ENCODE assay signal across 8 mouse cellular contexts in genomic region chr3:131364632-131365446, GRCm38 (mm10).
A peak's percentile ranks its signal among the peaks of the same experiment; 100 is the strongest.
DNase-seq lines count a peak whose midpoint lies in the region; ATAC-seq and TF ChIP-seq lines count a peak whose summit lies in the region.

No protein-coding gene starts in this region.

- ATAC-seq in heart, embryonic 16.5 days (replicated peaks; ENCODE audit: extremely low read depth, insufficient read depth, low FRiP score): no peak
- peak; percentile 69; the same call in 1 of the 2 replicates for ATAC-seq in midbrain, postnatal 0 days (ENCODE audit: low FRiP score)

- TF ChIP-seq CTCF in midbrain, postnatal 0 days (IDR thresholded peaks at IDR 0.05): no peak

- no peak overlapping the region for H3K9ac ChIP-seq in heart, embryonic 16.5 days (ENCODE audit: low read length)
- no peak overlapping the region for H3K9ac ChIP-seq in midbrain, postnatal 0 days (replicated peaks; ENCODE audit: low read length, poor library complexity, severe bottlenecking)

- no peaks in the 10 kb centered on the region for H3K9me3 ChIP-seq in heart, embryonic 16.5 days (replicated peaks; ENCODE audit: control insufficient read depth, low read length)
- H3K9me3 ChIP-seq in midbrain, postnatal 0 days (ENCODE audit: low read length): no peaks in the 10 kb centered on the region

- peak overlapping the region; percentile 2; the same call in 1 of the 2 replicates for H3K4me3 ChIP-seq in heart, embryonic 16.5 days (ENCODE audit: low read length)
- no peak overlapping the region for H3K4me3 ChIP-seq in midbrain, postnatal 0 days (ENCODE audit: low read depth, low read length)

- peaks cover 10% of the 10 kb centered on the region for H3K4me1 ChIP-seq in heart, embryonic 16.5 days (ENCODE audit: control insufficient read depth, insufficient read depth, low read length)
- peaks cover 3% of the 10 kb centered on the region; the same call in 1 of the 2 replicates for H3K4me1 ChIP-seq in midbrain, postnatal 0 days (ENCODE audit: insufficient read depth, low read length)

- no peak overlapping the region for H3K27ac ChIP-seq in heart, embryonic 16.5 days (ENCODE audit: low read length)
- no peak overlapping the region for H3K27ac ChIP-seq in midbrain, postnatal 0 days (ENCODE audit: low read depth, low read length)

- peak overlapping the region; percentile 47 for H3K4me2 ChIP-seq in heart, embryonic 16.5 days (ENCODE audit: low read depth, low read length)
- peak overlapping the region; percentile 10; the same call in 1 of the 2 replicates for H3K4me2 ChIP-seq in midbrain, postnatal 0 days (ENCODE audit: low read depth, low read length, poor library complexity, severe bottlenecking)

- 49% methylated on average over 23 of the region's 23 CpGs for WGBS in heart, embryonic 16.5 days
- 73% methylated on average over 23 of the region's 23 CpGs for WGBS in midbrain, postnatal 0 days

- DNase-seq in urinary bladder, postnatal 25 days (ENCODE audit: low spot score): peak; percentile 20
- DNase-seq in urinary bladder, postnatal 10 days (ENCODE audit: low spot score): no peak
- peak; percentile 87 to 94 for DNase-seq in kidney, postnatal 25 days
- DNase-seq in midbrain, postnatal 0 days (ENCODE audit: low spot score): peak; percentile 30
- DNase-seq in cerebellum, adult 9-10 months: no peak
- DNase-seq in thymus, postnatal 14 days: no peak
- no peak for DNase-seq in ovary, postnatal 14 days (ENCODE audit: low spot score)

- H3K27me3 ChIP-seq in heart, embryonic 16.5 days (ENCODE audit: control insufficient read depth, insufficient read depth, low read length): no peaks in the 10 kb centered on the region
- no peaks in the 10 kb centered on the region for H3K27me3 ChIP-seq in midbrain, postnatal 0 days (ENCODE audit: insufficient read depth, low read length)

- H3K36me3 ChIP-seq in heart, embryonic 16.5 days (ENCODE audit: control insufficient read depth, insufficient read depth): no peaks in the 10 kb centered on the region
- no peaks in the 10 kb centered on the region for H3K36me3 ChIP-seq in midbrain, postnatal 0 days (ENCODE audit: insufficient read depth, low read length)

Comparison
In these comparisons a context has a peak if more than half of its experiments do, and no peak if none do; other contexts are left out.
1. DNase-seq: peak in urinary bladder, postnatal 25 days (single experiment), kidney, postnatal 25 days (2 of 2) and midbrain, postnatal 0 days (single experiment); none in urinary bladder, postnatal 10 days (single experiment), cerebellum, adult 9-10 months (single experiment), thymus, postnatal 14 days (single experiment) and ovary, postnatal 14 days (single experiment).